Mouse (Mus musculus) leukemia stem cell, adult 10-12 weeks (primary cell): ENCODE measurements around the gene Tnf. TPM values are rescaled to one million over a fixed set of nuclear protein-coding genes. Genes with fewer than 3 reads are reported as not detected.

Source experiments
- polyA plus RNA-seq: library from polyadenylated mRNA; stranded (reverse); fragments of >175 nt; gene quantifications from 2 replicates; pipeline ENCODE4 v1.2.3, GENCODE M21; 2012; ENCODE audit warnings: low replicate concordance

Gene Tnf
- polyA plus RNA-seq = 2.6 and 2.7 TPM in 2 replicates

GRCm38 (mm10) chr17:35201787-35202186, at the start of gene Tnf:
TSS of gene Tnf (minus strand) at chr17:35202007.

GRCm38 (mm10) chr17:35241305-35242014, 39.7 kb upstream of the Tnf start, which contains the start of gene Ddx39b:
TSS of gene Ddx39b (plus strand) at chr17:35241746.

GRCm38 (mm10) chr17:35235614-35236389, 34.0 kb upstream of the Tnf start, which contains the start of gene Nfkbil1:
TSS of gene Nfkbil1 (minus strand) at chr17:35235792.

GRCm38 (mm10) chr17:35233114-35233980, 31.5 kb upstream of the Tnf start, which contains the start of gene Atp6v1g2:
TSS of gene Atp6v1g2 (plus strand) at chr17:35233660.

GRCm38 (mm10) chr17:35220156-35220952, 18.5 kb upstream of the Tnf start, which contains the start of gene Gm16181:
TSS of gene Gm16181 (plus strand) at chr17:35220834.

GRCm38 (mm10) chr17:35204494-35205379, 2.9 kb upstream of the Tnf start, which contains the start of gene Lta:
TSS of gene Lta (minus strand) at chr17:35205351.

GRCm38 (mm10) chr17:35193881-35194843, 7.6 kb downstream of the Tnf start, which contains the start of gene Ltb:
TSS of gene Ltb (plus strand) at chr17:35194439.

GRCm38 (mm10) chr17:35187959-35188610, 13.7 kb downstream of the Tnf start, which contains the start of gene Lst1:
TSS of gene Lst1 (minus strand) at chr17:35188439.

GRCm38 (mm10) chr17:35175968-35176367, 25.8 kb downstream of the Tnf start, which contains the start of gene Aif1:
TSS of gene Aif1 (minus strand) at chr17:35176068.

GRCm38 (mm10) chr17:35164568-35165450, 37.0 kb downstream of the Tnf start, which contains the start of gene Prrc2a:
TSS of gene Prrc2a (minus strand) at chr17:35164897.

Other genes with a start within 250 kb of the Tnf start
- 16.5 and 41.3 TPM in 2 replicates for gene Hspa1b, start 242.8 kb downstream of the Tnf start, polyA plus RNA-seq
- gene Gm20481, start 232.1 kb downstream of the Tnf start, polyA plus RNA-seq = not detected in 2 replicates
- 3.5 and 6.7 TPM in 2 replicates for gene Hspa1a, start 229.9 kb downstream of the Tnf start, polyA plus RNA-seq
- gene Hspa1l, start 229.3 kb downstream of the Tnf start, polyA plus RNA-seq = not detected in 2 replicates
- 146 and 328 TPM in 2 replicates for gene Lsm2, start 220.1 kb downstream of the Tnf start, polyA plus RNA-seq
- gene Vars, start 201.0 kb downstream of the Tnf start, polyA plus RNA-seq = 1,671 and 2,394 TPM in 2 replicates
- gene Vwa7, start 185.4 kb downstream of the Tnf start, polyA plus RNA-seq = 1.2 and 1.8 TPM in 2 replicates
- gene Sapcd1, start 174.0 kb downstream of the Tnf start, polyA plus RNA-seq = 8.2 and 32.0 TPM in 2 replicates
- gene Msh5, start 155.3 kb downstream of the Tnf start, polyA plus RNA-seq = 33.3 and 82.0 TPM in 2 replicates
- gene Clic1, start 152.0 kb downstream of the Tnf start, polyA plus RNA-seq = 197 and 295 TPM in 2 replicates
- 22.4 and 54.0 TPM in 2 replicates for gene Ddah2, start 143.0 kb downstream of the Tnf start, polyA plus RNA-seq
- gene Ly6g6c, start 136.6 kb downstream of the Tnf start, polyA plus RNA-seq = 0.34 TPM in 1 of 2 replicates, not detected in the other
- gene Mpig6b, start 135.8 kb downstream of the Tnf start, polyA plus RNA-seq = 0.27 and 0.54 TPM in 2 replicates
- not detected in 2 replicates for gene Ly6g6e, start 125.1 kb downstream of the Tnf start, polyA plus RNA-seq
- not detected in 2 replicates for gene Ly6g6d, start 123.9 kb downstream of the Tnf start, polyA plus RNA-seq
- gene Ly6g6f, start 116.4 kb downstream of the Tnf start, polyA plus RNA-seq = 0.31 TPM in 1 of 2 replicates, not detected in the other
- gene Abhd16a, start 112.7 kb downstream of the Tnf start, polyA plus RNA-seq = 312 and 354 TPM in 2 replicates
- not detected in 2 replicates for gene Ly6g5c, start 93.7 kb downstream of the Tnf start, polyA plus RNA-seq
- 0.71 TPM in 1 of 2 replicates, not detected in the other for gene Ly6g5b, start 86.6 kb downstream of the Tnf start, polyA plus RNA-seq
- 76.3 and 112 TPM in 2 replicates for gene Gpank1, start 80.6 kb downstream of the Tnf start, polyA plus RNA-seq
- gene Csnk2b, start 80.0 kb downstream of the Tnf start, polyA plus RNA-seq = 69.5 and 70.4 TPM in 2 replicates
- 9.5 and 12.1 TPM in 2 replicates for gene D17H6S53E, start 75.6 kb downstream of the Tnf start, polyA plus RNA-seq
- gene Apom, start 70.0 kb downstream of the Tnf start, polyA plus RNA-seq = 0.24 TPM in 1 of 2 replicates, not detected in the other
- 803 and 946 TPM in 2 replicates for gene Bag6, start 66.8 kb downstream of the Tnf start, polyA plus RNA-seq
- gene Prrc2a, start 37.1 kb downstream of the Tnf start, polyA plus RNA-seq = 1,544 and 3,522 TPM in 2 replicates
- gene Aif1, start 25.9 kb downstream of the Tnf start, polyA plus RNA-seq = 1.9 and 3.8 TPM in 2 replicates
- 1.1 and 24.0 TPM in 2 replicates for gene Lst1, start 13.6 kb downstream of the Tnf start, polyA plus RNA-seq
- gene Ltb, start 7.6 kb downstream of the Tnf start, polyA plus RNA-seq = 75.8 and 165 TPM in 2 replicates
- gene Lta, start 3.3 kb upstream of the Tnf start, polyA plus RNA-seq = 4.2 and 5.6 TPM in 2 replicates
- gene Gm16181, start 18.8 kb upstream of the Tnf start, polyA plus RNA-seq = not detected in 2 replicates
- gene Atp6v1g2, start 31.7 kb upstream of the Tnf start, polyA plus RNA-seq = 0.69 and 1.2 TPM in 2 replicates
- 31.5 and 40.3 TPM in 2 replicates for gene Nfkbil1, start 33.8 kb upstream of the Tnf start, polyA plus RNA-seq
- 114 and 195 TPM in 2 replicates for gene Ddx39b, start 39.7 kb upstream of the Tnf start, polyA plus RNA-seq
- 138 and 236 TPM in 2 replicates for gene H2-D1, start 60.7 kb upstream of the Tnf start, polyA plus RNA-seq
- 2.6 and 3.1 TPM in 2 replicates for gene H2-Q1, start 118.4 kb upstream of the Tnf start, polyA plus RNA-seq
- gene H2-Q2, start 140.2 kb upstream of the Tnf start, polyA plus RNA-seq = 1.7 and 1.8 TPM in 2 replicates
- gene H2-Q4, start 177.6 kb upstream of the Tnf start, polyA plus RNA-seq = 114 and 185 TPM in 2 replicates
- 67.9 and 111 TPM in 2 replicates for gene H2-Q6, start 222.8 kb upstream of the Tnf start, polyA plus RNA-seq
- gene H2-Q7, start 237.1 kb upstream of the Tnf start, polyA plus RNA-seq = 8.4 and 19.9 TPM in 2 replicates